Mouse (Mus musculus): ENCODE data around the gene Rccd1. TPM values are rescaled to one million over a fixed set of nuclear protein-coding genes. Genes with fewer than 3 reads are reported as not detected.
A peak's percentile ranks its signal among the peaks of the same experiment; 100 is the strongest.

Gene Rccd1
- polyA plus RNA-seq, 1 experiment from 2014 or later = 16.2 TPM

DNA sequence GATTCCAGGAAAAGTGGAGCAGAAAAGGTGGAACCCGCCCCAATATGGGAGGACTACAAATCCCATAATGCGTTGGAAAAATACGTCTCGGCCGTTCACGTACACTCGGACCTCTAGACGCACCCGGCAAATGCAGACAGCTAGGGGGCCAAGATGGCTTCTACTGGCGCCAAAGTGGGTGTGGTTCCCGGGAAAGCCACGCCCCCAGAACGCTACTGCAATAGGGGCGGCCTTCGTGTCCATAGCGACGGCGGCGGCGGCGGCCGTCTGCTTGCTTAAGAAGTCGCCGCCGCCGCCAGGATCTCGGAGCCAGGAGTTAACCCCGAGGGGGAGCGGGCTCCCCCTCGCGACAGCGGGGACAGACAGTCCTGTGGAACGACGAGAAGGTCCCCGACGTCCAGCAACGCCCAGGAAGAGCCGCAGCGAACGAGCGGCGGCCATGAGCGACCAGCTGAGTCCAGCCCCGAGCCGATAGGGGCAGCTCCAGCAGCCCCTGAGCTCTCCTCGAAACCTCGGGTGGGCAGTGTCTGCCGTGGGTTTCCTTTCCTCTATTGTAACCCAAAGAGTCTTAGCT is 78.0 kb downstream of the Rccd1 start, which contains the start of gene Ttll13:
Ttll13 (plus strand) TSS at position 229 of the 574 bp plus-strand sequence.
- ATAC-seq = peak; percentile 97
- Histone ChIP-seq H3K9ac (peak within 1 kb of the TSS; percentile 73), H3K4me1 (no peaks in the 10 kb centered on the region), H3K27me3 (no peaks in the 10 kb centered on the region), H3K4me3 (peak within 1 kb of the TSS; percentile 58), H3K4me2 (peak within 1 kb of the TSS; percentile 66), H3K36me3 (ENCODE audit: poor library complexity, severe bottlenecking) (no peaks in the 10 kb centered on the region), H3K27ac (peak within 1 kb of the TSS; percentile 69), H3K9me3 (replicated peaks) (no peaks in the 10 kb centered on the region)
- WGBS = under 1% methylated on average over 48 of the region's 48 CpGs

DNA sequence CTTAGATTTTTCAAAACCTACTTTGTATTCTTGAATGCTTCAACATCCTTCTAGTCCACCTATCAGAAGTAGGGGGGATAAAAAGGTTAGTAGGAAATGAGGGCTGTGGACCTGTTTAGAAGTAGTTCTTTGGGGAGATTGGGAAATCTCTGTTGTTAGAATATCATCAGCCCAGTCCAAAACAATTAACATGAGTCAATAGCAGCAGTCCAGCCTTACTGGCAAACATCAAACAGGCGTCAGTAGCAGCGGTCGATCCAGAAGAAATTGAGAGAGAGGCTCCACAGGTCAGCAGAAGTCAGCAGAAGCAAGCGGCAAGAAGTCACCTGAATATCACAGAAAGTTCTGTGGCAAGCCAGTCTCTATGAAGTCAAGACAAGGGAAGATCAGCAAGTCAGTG is 79.4 kb downstream of the Rccd1 start:
- no peak overlapping the region for H3K9ac ChIP-seq
- WGBS = 92% methylated on average over 4 of the region's 4 CpGs

More for the DNA sequence above, 79.4 kb downstream of the Rccd1 start:
- H3K4me1 ChIP-seq = no peaks in the 10 kb centered on the region
- no peak overlapping the region for H3K27ac ChIP-seq
- H3K9me3 ChIP-seq (replicated peaks) = no peaks in the 10 kb centered on the region
- ATAC-seq = no peak
- H3K36me3 ChIP-seq (ENCODE audit: poor library complexity, severe bottlenecking) = peaks cover 12% of the 10 kb centered on the region
- no peak overlapping the region for H3K4me3 ChIP-seq
- no peaks in the 10 kb centered on the region for H3K27me3 ChIP-seq
- no peak overlapping the region for H3K4me2 ChIP-seq

Other genes with a start within 250 kb of the Rccd1 start
- 351 and 386 TPM in 2 replicates for gene Idh2, start 209.1 kb downstream of the Rccd1 start, polyA plus RNA-seq (2015; fragmentation: Nextera tagmentation; extraction: Ambion mirVana)
- gene Sema4b, start 137.6 kb downstream of the Rccd1 start, polyA plus RNA-seq (2015; fragmentation: Nextera tagmentation; extraction: Ambion mirVana) = 20.7 and 22.3 TPM in 2 replicates
- 34.4 and 37.8 TPM in 2 replicates for gene Cib1, start 91.6 kb downstream of the Rccd1 start, polyA plus RNA-seq (2015; fragmentation: Nextera tagmentation; extraction: Ambion mirVana)
- 3.3 and 3.8 TPM in 2 replicates for gene Gdpgp1, start 91.6 kb downstream of the Rccd1 start, polyA plus RNA-seq (2015; fragmentation: Nextera tagmentation; extraction: Ambion mirVana)
- 0.97 and 1.8 TPM in 2 replicates for gene Ttll13, start 78.1 kb downstream of the Rccd1 start, polyA plus RNA-seq (2015; fragmentation: Nextera tagmentation; extraction: Ambion mirVana)
- 56.3 and 57.7 TPM in 2 replicates for gene Ngrn, start 63.2 kb downstream of the Rccd1 start, polyA plus RNA-seq (2015; fragmentation: Nextera tagmentation; extraction: Ambion mirVana)
- gene Vps33b, start 54.8 kb downstream of the Rccd1 start, polyA plus RNA-seq (2015; fragmentation: Nextera tagmentation; extraction: Ambion mirVana) = 14.1 and 17.2 TPM in 2 replicates
- 166 and 178 TPM in 2 replicates for gene Prc1, start 30.0 kb downstream of the Rccd1 start, polyA plus RNA-seq (2015; fragmentation: Nextera tagmentation; extraction: Ambion mirVana)
- 40.8 and 46.2 TPM in 2 replicates for gene Unc45a, start 16.6 kb upstream of the Rccd1 start, polyA plus RNA-seq (2015; fragmentation: Nextera tagmentation; extraction: Ambion mirVana)
- 22.3 and 23.9 TPM in 2 replicates for gene Hddc3, start 18.6 kb upstream of the Rccd1 start, polyA plus RNA-seq (2015; fragmentation: Nextera tagmentation; extraction: Ambion mirVana)
- 15.5 and 16.8 TPM in 2 replicates for gene Man2a2, start 46.9 kb upstream of the Rccd1 start, polyA plus RNA-seq (2015; fragmentation: Nextera tagmentation; extraction: Ambion mirVana)
- gene Fes, start 63.5 kb upstream of the Rccd1 start, polyA plus RNA-seq (2015; fragmentation: Nextera tagmentation; extraction: Ambion mirVana) = 4.0 and 4.1 TPM in 2 replicates
- 3.0 and 3.4 TPM in 2 replicates for gene Furin, start 81.0 kb upstream of the Rccd1 start, polyA plus RNA-seq (2015; fragmentation: Nextera tagmentation; extraction: Ambion mirVana)
- 23.7 and 26.6 TPM in 2 replicates for gene Blm, start 210.7 kb upstream of the Rccd1 start, polyA plus RNA-seq (2015; fragmentation: Nextera tagmentation; extraction: Ambion mirVana)

All from forebrain, embryonic 13.5 days (tissue).